Mouse (Mus musculus) T-cell, adult 66 days (primary cell): ENCODE measurements around the gene Tmem196. TPM values are rescaled to one million over a fixed set of nuclear protein-coding genes. Genes with fewer than 3 reads are reported as not detected.

ENCODE experiments used
- total RNA-seq, 2 experiments: library from RNA; stranded (reverse); gene quantifications; 3 replicates in 1 of 2; 4 replicates in 1 of 2; pipeline ENCODE4 v1.2.4; 2023

Tmem196 gene
- total RNA-seq: not detected

GRCm38 (mm10) chr12:119945589-119946310, at the start of gene Tmem196:
Gene Tmem196 (plus strand): TSS chr12:119945822.

